Mouse (Mus musculus) cerebellum, adult 11 months (tissue): Measurements from ENCODE around the gene Zfp64.

ENCODE experiments used
- DNase-seq: peaks from one replicate; pipeline ENCODE4 v3.0.0; 2022

Zfp64 gene

GRCm38 (mm10) chr2:168954835-168955716 is at the start of gene Zfp64:
TSS of gene Zfp64 (minus strand) at chr2:168955587.
- peak; percentile 74 for DNase-seq

- no peak for DNase-seq
Observed at GRCm38 (mm10) chr2:168992642-168993420, 37.4 kb upstream of the Zfp64 start.

GRCm38 (mm10) chr2:168990957-168991356 is 35.6 kb upstream of the Zfp64 start:
- no peak for DNase-seq

- no peak for DNase-seq
Observed at GRCm38 (mm10) chr2:168990061-168990753, 34.8 kb upstream of the Zfp64 start.

GRCm38 (mm10) chr2:168988056-168988455 is 32.7 kb upstream of the Zfp64 start:
- no peak for DNase-seq

GRCm38 (mm10) chr2:168987421-168987820 is 32.0 kb upstream of the Zfp64 start:
- DNase-seq: no peak

GRCm38 (mm10) chr2:168981951-168982350 is 26.6 kb upstream of the Zfp64 start:
- DNase-seq: no peak

- no peak for DNase-seq
Observed at GRCm38 (mm10) chr2:168981448-168981847, 26.1 kb upstream of the Zfp64 start.

- DNase-seq: no peak
Observed at GRCm38 (mm10) chr2:168980859-168981258, 25.5 kb upstream of the Zfp64 start.

- no peak for DNase-seq
Observed at GRCm38 (mm10) chr2:168979742-168980141, 24.4 kb upstream of the Zfp64 start.

GRCm38 (mm10) chr2:168978031-168978430 is 22.6 kb upstream of the Zfp64 start:
- DNase-seq: no peak

- DNase-seq: no peak
Observed at GRCm38 (mm10) chr2:168970131-168970530, 14.7 kb upstream of the Zfp64 start.

GRCm38 (mm10) chr2:168968136-168968925 is 12.9 kb upstream of the Zfp64 start:
- no peak for DNase-seq

- no peak for DNase-seq
Observed at GRCm38 (mm10) chr2:168966525-168966924, 11.1 kb upstream of the Zfp64 start.

- DNase-seq: no peak
Observed at GRCm38 (mm10) chr2:168964849-168965248, 9.5 kb upstream of the Zfp64 start.

- no peak for DNase-seq
Observed at GRCm38 (mm10) chr2:168961729-168962666, 6.6 kb upstream of the Zfp64 start.

- no peak for DNase-seq
Observed at GRCm38 (mm10) chr2:168960814-168961213, 5.4 kb upstream of the Zfp64 start.

- no peak for DNase-seq
Observed at GRCm38 (mm10) chr2:168959339-168959885, 4.0 kb upstream of the Zfp64 start.

GRCm38 (mm10) chr2:168955850-168956346 is 511 bp upstream of the Zfp64 start:
- no peak for DNase-seq

- no peak for DNase-seq
Observed at GRCm38 (mm10) chr2:168954376-168954775, 1.0 kb downstream of the Zfp64 start.

- DNase-seq: no peak
Observed at GRCm38 (mm10) chr2:168948506-168948905, 6.9 kb downstream of the Zfp64 start.
